Mouse (Mus musculus) CH12.LX (cell line): ENCODE results near the gene Odf4. TPM values are rescaled to one million over a fixed set of nuclear protein-coding genes. Genes with fewer than 3 reads are reported as not detected.

ENCODE experiments used
- DNase-seq: peaks from one replicate; pipeline ENCODE4 v3.0.0-alpha.2; 2013; ENCODE audit errors: extremely low read depth
- H3K27ac ChIP-seq: 2 replicates; pipeline ENCODE4 v1.5.1; 2012; ENCODE audit warnings: low read depth, mild to moderate bottlenecking, control low read depth, moderate library complexity; ENCODE audit not compliant: insufficient read depth
- H3K27me3 ChIP-seq: replicated peaks from 2 replicates; pipeline ENCODE3; 2012; ENCODE audit warnings: inconsistent platforms
- H3K36me3 ChIP-seq, 2 experiments: replicated peaks in 1 of 2; 2 replicates each; pipeline versions ENCODE3 to v1.6.1; 2012; ENCODE audit warnings: inconsistent platforms in 1 of 2, low read length in 1 of 2, mild to moderate bottlenecking in 1 of 2, mixed read lengths in 1 of 2, moderate library complexity in 1 of 2; ENCODE audit not compliant: control insufficient read depth in 1 of 2, insufficient read depth in 1 of 2
- H3K4me1 ChIP-seq, 2 experiments: 2 replicates each; pipeline ENCODE4 v1.6.1; 2012; ENCODE audit warnings: inconsistent platforms in 1 of 2, moderate library complexity in 1 of 2; ENCODE audit not compliant: insufficient read depth in 2 of 2, control insufficient read depth in 1 of 2
- H3K4me2 ChIP-seq: 2 replicates; pipeline ENCODE4 v1.6.1; 2012; ENCODE audit warnings: low read depth, mild to moderate bottlenecking, control low read depth; ENCODE audit not compliant: poor library complexity, insufficient read depth, severe bottlenecking
- H3K4me3 ChIP-seq, 3 experiments: fragments of 150-350 bp in 1 of 3; sonication (generic) in 1 of 3; replicated peaks in 1 of 3; 2 replicates each; pipeline versions ENCODE3 to v1.5.1; 2011 to 2012; ENCODE audit warnings: low read depth in 2 of 3, low read length in 2 of 3, mild to moderate bottlenecking in 2 of 3, moderate library complexity in 2 of 3, control low read depth in 1 of 3, improper control_type of control experiment in 1 of 3, inconsistent platforms in 1 of 3, mixed read lengths in 1 of 3; ENCODE audit not compliant: poor library complexity in 1 of 3
- H3K79me2 ChIP-seq: replicated peaks from 2 replicates; pipeline ENCODE4 v1.6.1; 2012; ENCODE audit warnings: mild to moderate bottlenecking, moderate library complexity; ENCODE audit not compliant: control insufficient read depth, poor library complexity, insufficient read depth, severe bottlenecking; ENCODE audit errors: extremely low read depth
- H3K9ac ChIP-seq: 2 replicates; pipeline ENCODE4 v1.6.1; 2012; ENCODE audit warnings: low read depth, mild to moderate bottlenecking, control low read depth, moderate library complexity; ENCODE audit not compliant: insufficient read depth
- H3K9me3 ChIP-seq: replicated peaks from 2 replicates; pipeline ENCODE3; 2012; ENCODE audit warnings: low read length, inconsistent platforms, mixed read lengths
- BHLHE40 ChIP-seq: IDR thresholded peaks from 2 replicates; pipeline ENCODE4 v1.6.1; 2011; ENCODE audit warnings: mild to moderate bottlenecking, low read depth, low read length, improper control_type of control experiment
- CTCF ChIP-seq, 2 experiments: IDR thresholded peaks in 1 of 2; conservative IDR thresholded peaks in 1 of 2; 2 replicates each; pipeline ENCODE4 v1.5.1; 2011 to 2012; ENCODE audit warnings: low read depth in 2 of 2, low read length in 2 of 2, improper control_type of control experiment in 1 of 2, inconsistent platforms in 1 of 2, mild to moderate bottlenecking in 1 of 2, moderate library complexity in 1 of 2
- E2F4 ChIP-seq: IDR thresholded peaks from 2 replicates; pipeline ENCODE4 v1.6.1; 2011; ENCODE audit warnings: low read depth, low read length, improper control_type of control experiment; ENCODE audit not compliant: insufficient replicate concordance
- EP300 ChIP-seq: IDR thresholded peaks from 2 replicates; pipeline ENCODE4 v1.6.1; 2011; ENCODE audit warnings: low read length, improper control_type of control experiment
- HCFC1 ChIP-seq: IDR thresholded peaks from 2 replicates; pipeline ENCODE4 v1.6.1; 2012; ENCODE audit warnings: low read depth, mild to moderate bottlenecking, inconsistent platforms, low read length, improper control_type of control experiment
- JUND ChIP-seq: conservative IDR thresholded peaks from 2 replicates; pipeline ENCODE4 v1.6.1; 2011; ENCODE audit warnings: low read depth, low read length, improper control_type of control experiment
- KAT2A ChIP-seq: IDR thresholded peaks from 2 replicates; pipeline ENCODE4 v1.6.1; 2012; ENCODE audit warnings: low read length, improper control_type of control experiment, inconsistent platforms; ENCODE audit not compliant: insufficient replicate concordance
- MAFK ChIP-seq: IDR thresholded peaks from 2 replicates; pipeline ENCODE4 v1.6.1; 2011; ENCODE audit warnings: low read length, improper control_type of control experiment; ENCODE audit not compliant: insufficient replicate concordance
- MAX ChIP-seq: IDR thresholded peaks from 2 replicates; pipeline ENCODE4 v1.6.1; 2011; ENCODE audit warnings: low read length, improper control_type of control experiment
- MEF2A ChIP-seq: IDR thresholded peaks from 2 replicates; pipeline ENCODE4 v1.6.1; 2014; ENCODE audit warnings: low read depth, mild to moderate bottlenecking, inconsistent platforms, low read length, improper control_type of control experiment, borderline replicate concordance
- MYC ChIP-seq: IDR thresholded peaks from 2 replicates; pipeline ENCODE4 v1.6.1; 2011; ENCODE audit warnings: low read depth, mild to moderate bottlenecking, improper control_type of control experiment, low read length
- PAX5 ChIP-seq: IDR thresholded peaks from 2 replicates; pipeline ENCODE4 v1.6.1; 2012; ENCODE audit warnings: low read length, inconsistent platforms, mixed read lengths
- POLR2A ChIP-seq: IDR thresholded peaks from 2 replicates; pipeline ENCODE4 v1.6.1; 2011; ENCODE audit warnings: low read depth, mild to moderate bottlenecking, improper control_type of control experiment, low read length
- RAD21 ChIP-seq: IDR thresholded peaks from 2 replicates; pipeline ENCODE4 v1.6.1; 2011; ENCODE audit warnings: low read depth, mild to moderate bottlenecking, low read length, improper control_type of control experiment, moderate library complexity
- TBP ChIP-seq: conservative IDR thresholded peaks from 2 replicates; pipeline ENCODE4 v1.6.1; 2011; ENCODE audit warnings: low read depth, low read length, improper control_type of control experiment
- TCF12 ChIP-seq: IDR thresholded peaks from 2 replicates; pipeline ENCODE4 v1.6.1; 2014; ENCODE audit warnings: low read depth, mild to moderate bottlenecking, inconsistent platforms, low read length, improper control_type of control experiment
- USF1 ChIP-seq: IDR thresholded peaks from 2 replicates; pipeline ENCODE4 v1.6.1; 2014; ENCODE audit warnings: low read depth, mild to moderate bottlenecking, inconsistent platforms, low read length, improper control_type of control experiment
- USF2 ChIP-seq: conservative IDR thresholded peaks from 2 replicates; pipeline ENCODE4 v1.6.1; 2011; ENCODE audit warnings: low read depth, low read length, improper control_type of control experiment
- ZMIZ1 ChIP-seq: IDR thresholded peaks from 2 replicates; pipeline ENCODE4 v1.6.1; 2012; ENCODE audit warnings: low read depth, mild to moderate bottlenecking, inconsistent platforms, low read length, improper control_type of control experiment
- dilution Hi-C: fragments of 300-500 bp; cut with MboI; formaldehyde crosslinking; loops from 2 replicates; pipeline ENCODE4 v1.14.3; 2020; ENCODE audit warnings: low sequenced_read_pairs; ENCODE audit not compliant: extremely low pct_unique_long_range_greater_than_20kb, extremely low pct_ligation_motif_present
- in situ Hi-C: fragments of 300-500 bp; cut with MboI; formaldehyde crosslinking; loops from 3 replicates; pipeline ENCODE4 v1.14.3; 2019; ENCODE audit warnings: low sequenced_read_pairs, low pct_ligation_motif_present, low pct_unique_long_range_greater_than_20kb, mixed read lengths
- polyA plus RNA-seq: library from polyadenylated mRNA; unstranded; fragments of >175 nt; gene quantifications from 2 replicates; pipeline ENCODE4 v1.2.1, GENCODE M21; 2012; ENCODE audit warnings: low read depth; ENCODE audit not compliant: insufficient read length
- total RNA-seq, 2 experiments: library from RNA; depleted of rRNA; stranded (reverse); fragments of 300-350 nt in 1 of 2; fragments of >200 nt in 1 of 2; gene quantifications; 2 replicates each; pipeline ENCODE4 v1.2.3; 2012 to 2014

Odf4 gene
- total and polyA plus RNA-seq, 3 experiments: not detected

- Histone ChIP-seq H3K4me1 (peaks cover 0 to 2% of the 10 kb centered on the region in 2 experiments; a peak in 2 of 4 replicates), H3K79me2 (no peaks in the 10 kb centered on the region), H3K27ac (no peak overlapping the region), H3K27me3 (peaks cover 50% of the 10 kb centered on the region)
- dilution Hi-C loops: no loop called here
- TF ChIP-seq MEF2A: no peak
- no peak for TF ChIP-seq POLR2A
- no peak for TF ChIP-seq PAX5
- no peak for TF ChIP-seq BHLHE40
- TF ChIP-seq E2F4: no peak
- no peak for TF ChIP-seq USF1
- TF ChIP-seq KAT2A: no peak
- no peak for TF ChIP-seq ZMIZ1
- no peak for TF ChIP-seq EP300
- no peak for TF ChIP-seq HCFC1
- no peak for TF ChIP-seq MYC
- no peak for TF ChIP-seq USF2
- no peak for TF ChIP-seq MAX
- no peak for TF ChIP-seq CTCF (conservative IDR thresholded peaks at IDR 0.05 in 1 of 2, IDR thresholded peaks at IDR 0.05 in 1 of 2; ENCODE audit: low read depth in 2 of 2, low read length in 2 of 2)
- TF ChIP-seq, all 38 proteins: peak for 0
- DNase-seq: no peak
- Histone ChIP-seq H3K4me3 (no peak overlapping the region), H3K36me3 (no peaks in the 10 kb centered on the region), H3K9ac (no peak overlapping the region), H3K9me3 (no peaks in the 10 kb centered on the region), H3K4me2 (no peak overlapping the region)
- in situ Hi-C loops: no loop called here
These were observed 3.7 kb downstream of the Odf4 start for GRCm38 (mm10) chr11:68923191-68923590.

GRCm38 (mm10) chr11:68914566-68914965 is 12.3 kb downstream of the Odf4 start:
- no peak for TF ChIP-seq JUND
- TF ChIP-seq RAD21: no peak
- TF ChIP-seq TCF12: no peak
- TF ChIP-seq TBP: no peak
- TF ChIP-seq MAFK: no peak
- no peak overlapping the region for H3K9ac ChIP-seq
- no peak overlapping the region for H3K4me2 ChIP-seq
- dilution Hi-C loops: no loop called here
- H3K4me3 ChIP-seq: no peak overlapping the region
- in situ Hi-C loops: no loop called here
- no peaks in the 10 kb centered on the region for H3K79me2 ChIP-seq
- H3K4me1 ChIP-seq: no peaks in the 10 kb centered on the region
- H3K9me3 ChIP-seq: peaks cover 5% of the 10 kb centered on the region
- peaks cover 36% of the 10 kb centered on the region for H3K27me3 ChIP-seq
- no peak for DNase-seq
- H3K27ac ChIP-seq: no peak overlapping the region
- no peaks in the 10 kb centered on the region for H3K36me3 ChIP-seq
